Mouse (Mus musculus): ENCODE results near the gene Adcy1. TPM values are rescaled to one million over a fixed set of nuclear protein-coding genes. Genes with fewer than 3 reads are reported as not detected.

Gene Adcy1
- polyA plus RNA-seq, 2 experiments, result 1.8 to 3.1 TPM

DNA sequence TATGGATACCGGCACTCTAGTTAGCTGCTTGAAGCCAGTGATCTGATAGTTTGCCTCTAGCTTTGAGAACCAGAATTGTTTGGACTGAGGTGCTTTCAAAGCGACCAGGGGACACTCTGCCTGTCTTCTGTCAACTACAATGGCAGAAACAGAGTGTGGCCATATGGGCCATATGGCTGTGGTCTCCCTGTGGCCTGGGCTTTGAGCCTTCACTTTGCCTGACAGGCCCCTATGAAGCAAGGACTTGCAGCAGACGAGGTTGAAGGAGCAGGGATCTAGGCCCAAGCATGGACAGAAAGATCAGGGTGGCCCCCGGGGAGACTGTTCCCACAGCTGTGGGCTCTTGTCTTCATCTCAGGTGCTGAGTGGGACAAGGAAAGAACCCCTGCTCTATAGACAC, 4.0 kb downstream of the Adcy1 start:
- DNase-seq (ENCODE audit: low spot score), result no peak
- no peak overlapping the region for H3K9ac ChIP-seq (ENCODE audit: low read depth, low read length, severe bottlenecking)
- no peaks in the 10 kb centered on the region for H3K9me3 ChIP-seq (ENCODE audit: control insufficient read depth, low read length)
- no peak for TF ChIP-seq POLR2A (IDR thresholded peaks at IDR 0.05; ENCODE audit: borderline replicate concordance, extremely low read depth, insufficient read depth, insufficient read length)
- peaks cover 14% of the 10 kb centered on the region for H3K4me1 ChIP-seq (ENCODE audit: control insufficient read depth, insufficient read depth, low read length)
- H3K4me2 ChIP-seq (replicated peaks; ENCODE audit: low read depth, low read length, severe bottlenecking), result no peak overlapping the region
- no peak overlapping the region for H3K4me3 ChIP-seq (replicated peaks; ENCODE audit: low read length)
- ATAC-seq (ENCODE audit: low FRiP score, low read depth), result no peak
- no peak overlapping the region for H3K27ac ChIP-seq (replicated peaks; ENCODE audit: low read depth, low read length)
- peaks cover 44% of the 10 kb centered on the region for H3K27me3 ChIP-seq (ENCODE audit: control insufficient read depth, insufficient read depth, low read length)
- no peaks in the 10 kb centered on the region for H3K36me3 ChIP-seq (ENCODE audit: control insufficient read depth, insufficient read depth, low read length)
- WGBS, result 64% methylated on average over 4 of the region's 4 CpGs

DNA sequence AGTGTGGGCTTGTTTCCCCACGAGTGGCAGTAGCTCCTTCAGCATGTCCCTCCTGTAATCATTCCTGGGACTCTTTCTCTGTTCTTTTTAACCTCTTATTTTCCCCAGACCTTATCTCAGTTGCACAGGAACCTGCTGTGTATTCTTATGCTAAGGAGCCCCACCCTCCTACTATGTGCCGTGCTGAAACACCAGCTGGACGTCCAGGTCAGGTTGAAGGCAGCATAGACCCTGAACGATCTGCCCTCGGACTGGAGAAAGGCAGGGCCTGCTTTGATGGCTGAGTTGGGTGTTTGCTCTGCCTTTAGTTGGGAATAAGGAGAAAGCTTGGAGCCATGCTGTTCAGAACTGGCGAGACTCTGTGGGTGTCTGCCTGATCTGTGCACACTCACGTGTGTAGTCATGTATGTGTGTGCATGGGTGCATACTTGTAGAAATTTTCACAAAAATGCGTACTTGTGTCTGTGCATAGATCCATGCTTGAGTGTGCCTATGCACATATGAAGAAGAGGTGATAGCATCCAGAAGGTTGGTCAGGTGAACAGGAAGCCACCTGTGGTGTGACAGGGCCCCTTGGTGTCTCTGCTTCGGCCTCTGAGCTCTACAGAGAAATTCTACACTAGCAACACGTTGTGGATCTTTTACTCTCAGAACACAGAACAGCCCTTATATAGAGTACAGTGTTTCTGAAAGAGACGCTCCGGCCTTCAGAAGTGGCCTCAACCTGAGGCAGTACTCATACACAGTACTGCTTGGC, 5.4 kb downstream of the Adcy1 start:
- peaks cover 11% of the 10 kb centered on the region for H3K4me1 ChIP-seq (ENCODE audit: control insufficient read depth, insufficient read depth, low read length)
- H3K4me3 ChIP-seq (replicated peaks; ENCODE audit: low read length), result no peak overlapping the region
- H3K36me3 ChIP-seq (ENCODE audit: control insufficient read depth, insufficient read depth, low read length), result no peaks in the 10 kb centered on the region
- H3K27ac ChIP-seq (replicated peaks; ENCODE audit: low read depth, low read length), result no peak overlapping the region
- peaks cover 34% of the 10 kb centered on the region for H3K27me3 ChIP-seq (ENCODE audit: control insufficient read depth, insufficient read depth, low read length)
- H3K9me3 ChIP-seq (ENCODE audit: control insufficient read depth, low read length), result no peaks in the 10 kb centered on the region
- H3K4me2 ChIP-seq (replicated peaks; ENCODE audit: low read depth, low read length, severe bottlenecking), result no peak overlapping the region
- DNase-seq (ENCODE audit: low spot score) (no peak), ATAC-seq (ENCODE audit: low FRiP score, low read depth) (no peak)
- WGBS, result 83% methylated on average over 12 of the region's 12 CpGs
- H3K9ac ChIP-seq (ENCODE audit: low read depth, low read length, severe bottlenecking), result no peak overlapping the region
- no peak for TF ChIP-seq POLR2A (IDR thresholded peaks at IDR 0.05; ENCODE audit: borderline replicate concordance, extremely low read depth, insufficient read depth, insufficient read length)

DNA sequence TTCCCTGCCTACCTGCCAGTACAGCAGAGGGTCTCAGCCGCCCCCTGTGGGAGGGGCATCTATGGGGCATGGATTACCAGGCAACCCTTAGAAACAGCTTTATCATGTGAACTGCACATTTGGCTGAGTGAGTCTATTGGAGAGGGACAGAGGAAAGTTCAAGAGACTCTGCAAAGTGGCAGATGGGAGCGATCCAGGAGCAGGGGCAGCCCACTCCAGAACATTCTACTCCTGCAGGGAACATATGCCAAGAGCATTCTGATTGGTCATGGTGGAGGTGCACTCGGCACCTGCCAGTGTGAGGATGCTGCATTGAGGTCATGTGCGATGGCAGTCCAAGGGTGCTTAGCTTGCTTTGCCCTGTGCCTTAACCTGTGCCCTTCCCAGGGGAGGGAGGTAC, 6.5 kb downstream of the Adcy1 start:
- no peak for TF ChIP-seq POLR2A (IDR thresholded peaks at IDR 0.05; ENCODE audit: borderline replicate concordance, extremely low read depth, insufficient read depth, insufficient read length)
- Histone ChIP-seq H3K27me3 (ENCODE audit: control insufficient read depth, insufficient read depth, low read length) (peaks cover 23% of the 10 kb centered on the region), H3K4me3 (replicated peaks; ENCODE audit: low read length) (no peak overlapping the region), H3K27ac (replicated peaks; ENCODE audit: low read depth, low read length) (no peak overlapping the region), H3K9ac (ENCODE audit: low read depth, low read length, severe bottlenecking) (no peak overlapping the region), H3K4me1 (ENCODE audit: control insufficient read depth, insufficient read depth, low read length) (0 out of 2 replicates have a peak, but pooled peaks cover 6% of the 10 kb centered on the region), H3K36me3 (ENCODE audit: control insufficient read depth, insufficient read depth, low read length) (no peaks in the 10 kb centered on the region), H3K9me3 (ENCODE audit: control insufficient read depth, low read length) (no peaks in the 10 kb centered on the region), H3K4me2 (replicated peaks; ENCODE audit: low read depth, low read length, severe bottlenecking) (no peak overlapping the region)
- 88% methylated on average over 4 of the region's 4 CpGs for WGBS
- ATAC-seq (ENCODE audit: low FRiP score, low read depth), result no peak
- no peak for DNase-seq (ENCODE audit: low spot score)

DNA sequence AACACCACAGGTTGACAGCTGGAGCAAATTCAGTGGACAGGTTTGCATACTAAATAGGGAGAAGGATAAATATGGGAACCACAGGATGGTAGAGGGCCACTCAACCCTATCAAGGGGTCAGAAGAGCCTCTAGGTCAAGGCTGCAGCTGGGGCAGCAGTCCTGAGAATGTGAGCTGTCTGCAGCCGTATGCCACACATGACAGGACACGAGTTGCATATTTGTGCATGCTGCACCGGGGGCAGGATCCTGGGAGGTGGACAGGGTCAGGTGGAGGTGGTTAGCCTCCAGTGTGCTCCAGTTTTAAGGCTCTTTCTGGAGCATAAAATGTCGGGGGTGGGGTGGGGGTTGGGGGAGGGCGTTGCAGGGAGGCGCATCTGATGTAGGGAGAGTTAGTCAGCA, 8.3 kb downstream of the Adcy1 start:
- no peak overlapping the region for H3K4me2 ChIP-seq (replicated peaks; ENCODE audit: low read depth, low read length, severe bottlenecking)
- no peaks in the 10 kb centered on the region for H3K9me3 ChIP-seq (ENCODE audit: control insufficient read depth, low read length)
- no peak overlapping the region for H3K9ac ChIP-seq (ENCODE audit: low read depth, low read length, severe bottlenecking)
- H3K27me3 ChIP-seq (ENCODE audit: control insufficient read depth, insufficient read depth, low read length), result 0 out of 2 replicates have a peak, but pooled peaks cover 5% of the 10 kb centered on the region
- H3K4me1 ChIP-seq (ENCODE audit: control insufficient read depth, insufficient read depth, low read length), result no peaks in the 10 kb centered on the region
- DNase-seq (ENCODE audit: low spot score) (no peak), ATAC-seq (ENCODE audit: low FRiP score, low read depth) (no peak)
- H3K27ac ChIP-seq (replicated peaks; ENCODE audit: low read depth, low read length), result no peak overlapping the region
- WGBS, result 60% methylated on average over 6 of the region's 6 CpGs
- no peak for TF ChIP-seq POLR2A (IDR thresholded peaks at IDR 0.05; ENCODE audit: borderline replicate concordance, extremely low read depth, insufficient read depth, insufficient read length)
- no peak overlapping the region for H3K4me3 ChIP-seq (replicated peaks; ENCODE audit: low read length)
- no peaks in the 10 kb centered on the region for H3K36me3 ChIP-seq (ENCODE audit: control insufficient read depth, insufficient read depth, low read length)

DNA sequence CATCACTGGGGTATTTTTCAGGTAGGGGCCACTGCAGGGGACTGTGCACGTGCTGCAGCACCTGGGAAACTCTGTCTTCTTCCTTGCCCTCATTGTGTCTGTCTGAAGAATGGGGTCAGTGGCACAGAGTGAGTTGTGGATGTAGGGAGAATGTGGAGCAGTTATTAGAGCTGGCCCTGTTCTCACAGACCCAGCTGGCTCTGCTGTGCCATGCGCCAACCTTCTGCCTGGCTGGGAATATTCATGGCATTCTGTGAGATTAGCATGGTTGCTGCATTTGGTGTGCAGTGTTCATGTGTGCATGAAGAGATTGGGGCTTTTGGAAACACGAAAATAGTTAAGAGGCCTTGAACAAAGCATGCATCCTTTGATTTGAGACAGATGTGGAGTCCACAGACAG, 10.3 kb downstream of the Adcy1 start:
- ATAC-seq (ENCODE audit: low FRiP score, low read depth) (no peak), DNase-seq (ENCODE audit: low spot score) (no peak)
- no peaks in the 10 kb centered on the region for H3K27me3 ChIP-seq (ENCODE audit: control insufficient read depth, insufficient read depth, low read length)
- no peaks in the 10 kb centered on the region for H3K9me3 ChIP-seq (ENCODE audit: control insufficient read depth, low read length)
- H3K9ac ChIP-seq (ENCODE audit: low read depth, low read length, severe bottlenecking), result no peak overlapping the region
- H3K27ac ChIP-seq (replicated peaks; ENCODE audit: low read depth, low read length), result no peak overlapping the region
- no peak for TF ChIP-seq POLR2A (IDR thresholded peaks at IDR 0.05; ENCODE audit: borderline replicate concordance, extremely low read depth, insufficient read depth, insufficient read length)
- no peak overlapping the region for H3K4me2 ChIP-seq (replicated peaks; ENCODE audit: low read depth, low read length, severe bottlenecking)
- H3K36me3 ChIP-seq (ENCODE audit: control insufficient read depth, insufficient read depth, low read length), result no peaks in the 10 kb centered on the region
- WGBS, result 75% methylated on average over 3 of the region's 3 CpGs
- H3K4me3 ChIP-seq (replicated peaks; ENCODE audit: low read length), result no peak overlapping the region
- no peaks in the 10 kb centered on the region for H3K4me1 ChIP-seq (ENCODE audit: control insufficient read depth, insufficient read depth, low read length)
